Mouse (Mus musculus): ENCODE measurements around the gene Syngr4.
"Not testable (repeated sequence)": the region's sequence is repeated elsewhere in the genome, so short reads cannot be mapped to it uniquely, and the experiment has no call there.

Syngr4 gene

GRCm38 (mm10) chr7:45914067-45914466, 17.6 kb upstream of the Syngr4 start:
- DNase-seq: no peak

GRCm38 (mm10) chr7:45909145-45909544, 12.6 kb upstream of the Syngr4 start:
- no peak for DNase-seq

- no peak for DNase-seq
Measured at GRCm38 (mm10) chr7:45908384-45908783, 11.9 kb upstream of the Syngr4 start.

GRCm38 (mm10) chr7:45906622-45907021, 10.1 kb upstream of the Syngr4 start:
- DNase-seq: no peak

- DNase-seq: no peak
Measured at GRCm38 (mm10) chr7:45902481-45903002, 6.0 kb upstream of the Syngr4 start.

- no peak for DNase-seq
Measured at GRCm38 (mm10) chr7:45901562-45901961, 5.0 kb upstream of the Syngr4 start.

GRCm38 (mm10) chr7:45898125-45898524, 1.6 kb upstream of the Syngr4 start:
- not testable (repeated sequence) for DNase-seq

GRCm38 (mm10) chr7:45897258-45897757, 794 bp upstream of the Syngr4 start:
- DNase-seq: peak; percentile 53

GRCm38 (mm10) chr7:45895931-45896516, 490 bp downstream of the Syngr4 start:
- DNase-seq: no peak

- DNase-seq: no peak
Measured at GRCm38 (mm10) chr7:45892651-45893050, 3.9 kb downstream of the Syngr4 start.

GRCm38 (mm10) chr7:45887246-45887645, 9.3 kb downstream of the Syngr4 start:
- DNase-seq: no peak

GRCm38 (mm10) chr7:45881011-45881410, 15.5 kb downstream of the Syngr4 start:
- no peak for DNase-seq

GRCm38 (mm10) chr7:45880531-45880930, 16.0 kb downstream of the Syngr4 start:
- DNase-seq: no peak

GRCm38 (mm10) chr7:45878278-45878677, 18.2 kb downstream of the Syngr4 start, which contains the start of gene Grin2d:
Gene Grin2d (minus strand): TSS chr7:45878378.
- DNase-seq: not testable (repeated sequence)

GRCm38 (mm10) chr7:45876895-45877294, 19.6 kb downstream of the Syngr4 start:
- no peak for DNase-seq

GRCm38 (mm10) chr7:45873061-45873947, 23.2 kb downstream of the Syngr4 start:
- peak; percentile 46 for DNase-seq

GRCm38 (mm10) chr7:45872624-45873023, 23.9 kb downstream of the Syngr4 start, which contains the start of gene Kdelr1:
Gene Kdelr1 (plus strand): TSS chr7:45872772.
- DNase-seq: peak; percentile 88

- peak; percentile 44 for DNase-seq
Measured at GRCm38 (mm10) chr7:45870282-45871058, 26.0 kb downstream of the Syngr4 start.

GRCm38 (mm10) chr7:45869787-45870186, 26.7 kb downstream of the Syngr4 start:
- DNase-seq: no peak

- no peak for DNase-seq
Measured at GRCm38 (mm10) chr7:45869107-45869670, 27.3 kb downstream of the Syngr4 start.

GRCm38 (mm10) chr7:45867871-45868270, 28.6 kb downstream of the Syngr4 start:
- DNase-seq: no peak

Data from right cerebral cortex, postnatal 14 days (tissue).